Mouse (Mus musculus) cerebellum, adult 18-20 months (tissue): ENCODE data around the gene Gm13539.

Experiments
- DNase-seq, 2 experiments: peaks; one replicate each; pipeline ENCODE4 v3.0.0; 2021

Gene Gm13539

DNA sequence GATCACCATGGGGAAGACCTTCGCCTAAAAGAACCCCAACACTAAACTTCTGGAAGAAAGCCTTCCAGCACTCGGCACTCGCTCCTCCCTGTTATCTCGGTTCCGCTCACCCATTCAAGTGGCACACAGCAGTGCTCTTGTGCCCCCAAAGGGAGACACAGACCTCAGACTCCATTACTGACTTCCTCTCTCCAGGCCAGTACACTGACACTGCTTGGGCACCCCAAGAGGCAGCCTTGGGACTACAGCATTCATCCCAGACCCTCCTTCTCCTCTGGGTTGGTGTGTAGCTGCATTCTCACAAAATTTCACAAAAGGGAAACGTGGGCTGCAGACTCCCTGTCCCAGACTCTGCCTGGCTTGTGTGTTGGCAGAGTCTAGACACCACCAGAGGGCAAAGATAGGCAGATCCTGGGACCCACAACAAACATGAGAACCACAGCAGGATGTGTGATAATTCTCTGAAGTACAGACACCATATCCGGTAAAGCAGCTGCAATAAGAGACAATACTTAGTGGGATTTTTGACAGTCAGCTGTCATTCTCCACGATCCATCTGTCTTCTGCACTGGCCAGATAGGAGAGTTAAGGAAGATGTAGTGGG is 46.4 kb downstream of the Gm13539 start:
- DNase-seq, result no peak

DNA sequence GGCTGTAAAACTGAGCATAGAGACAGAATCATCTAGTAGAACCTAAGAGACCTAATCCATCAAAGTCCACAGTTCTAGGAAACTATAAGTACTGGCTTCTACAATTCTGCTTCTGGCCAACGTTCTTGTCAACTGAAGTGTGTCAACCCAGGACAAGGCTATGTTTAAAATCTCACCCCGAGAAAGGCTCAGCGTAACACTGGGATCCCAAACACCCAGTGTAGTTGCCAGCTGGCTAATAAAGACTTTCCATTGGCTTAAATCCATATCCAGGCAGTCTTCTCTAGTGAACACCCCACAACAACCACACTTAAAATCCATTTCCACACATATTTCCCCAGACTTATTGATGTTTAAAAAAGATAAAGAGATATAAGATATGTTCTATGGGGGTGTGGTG is 48.7 kb downstream of the Gm13539 start:
- DNase-seq, result no peak

DNA sequence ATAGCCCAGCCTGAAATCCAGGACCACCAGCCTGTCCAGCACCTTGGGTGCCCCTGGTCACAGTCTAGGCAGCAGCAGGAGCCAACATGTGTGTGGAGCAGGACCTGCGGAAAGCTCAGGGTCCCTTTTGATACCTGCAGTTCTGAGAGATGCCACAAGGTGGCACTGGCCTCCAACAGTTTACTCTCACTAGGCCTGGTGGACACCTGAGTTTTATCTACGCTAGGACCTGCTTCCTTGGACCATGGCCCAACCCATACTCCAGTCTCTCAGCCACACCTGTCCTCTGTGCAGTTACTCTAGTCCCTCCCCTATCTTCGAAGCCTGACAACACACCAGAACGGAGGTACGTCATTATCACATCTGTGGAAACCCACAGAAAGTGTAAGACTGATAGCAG is 54.2 kb downstream of the Gm13539 start:
- peak; percentile 81 to 91 for DNase-seq
